Mouse (Mus musculus): ENCODE data around the gene Crtap. TPM values are rescaled to one million over a fixed set of nuclear protein-coding genes. Genes with fewer than 3 reads are reported as not detected.
A peak's percentile ranks its signal among the peaks of the same experiment; 100 is the strongest.

Gene Crtap
- total and polyA plus RNA-seq, 3 experiments, result 17.8 to 27.7 (median 19.2) TPM

DNA sequence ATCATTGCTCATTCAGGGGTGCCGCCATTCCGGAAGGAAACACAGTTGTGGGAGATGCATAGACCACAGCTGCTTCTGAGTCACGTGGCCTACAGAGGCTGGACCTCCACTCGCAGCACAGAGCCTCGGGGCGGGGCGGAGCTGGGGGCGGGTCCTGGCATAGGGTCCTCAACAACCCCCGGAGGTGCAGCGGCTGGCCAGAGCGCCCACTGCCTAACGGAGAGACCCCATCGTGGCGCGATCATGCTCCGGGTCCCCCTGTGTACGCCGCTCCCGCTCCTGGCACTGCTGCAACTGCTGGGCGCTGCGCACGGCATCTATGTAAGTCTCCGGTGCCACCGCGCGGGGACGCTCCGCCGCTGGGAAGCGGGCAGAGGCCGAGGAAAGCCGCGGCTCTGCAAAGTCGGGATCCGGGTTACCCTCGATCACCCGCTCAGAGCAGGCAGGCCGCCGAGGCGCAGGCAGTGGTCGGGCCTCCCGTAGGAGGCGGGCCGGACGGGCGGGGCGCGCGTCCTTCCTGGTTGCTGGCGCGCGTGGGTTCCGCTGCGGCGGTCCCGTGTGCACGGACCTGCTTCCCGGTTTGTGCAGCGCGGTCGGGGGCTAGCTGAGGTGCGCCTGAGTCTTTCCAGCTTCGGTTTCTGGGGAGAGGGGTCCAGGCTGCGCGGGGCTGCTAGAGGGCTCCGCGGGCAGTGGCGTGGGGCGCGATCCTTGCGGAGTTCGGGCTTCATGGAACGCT, 10.6 kb upstream of the Crtap start, which contains the start of the genes Glb1 and Tmppe:
Gene Glb1 (plus strand): TSS at position 128 of the 736 bp plus-strand sequence.
Gene Tmppe (plus strand): TSS at position 157 of the 736 bp plus-strand sequence.
- Histone ChIP-seq H3K27ac (ENCODE audit: insufficient read depth, low read depth) (peak within 1 kb of the TSS; percentile 70), H3K9ac (ENCODE audit: insufficient read depth, low read depth) (peak within 1 kb of the TSS; percentile 76), H3K36me3 (replicated peaks in 1 of 2; ENCODE audit: control insufficient read depth in 1 of 2, insufficient read depth in 1 of 2, low read length in 1 of 2) (peaks cover 24 to 27% of the 10 kb centered on the region in 2 experiments), H3K79me2 (replicated peaks; ENCODE audit: control insufficient read depth, extremely low read depth, insufficient read depth, poor library complexity, severe bottlenecking) (peaks cover 39% of the 10 kb centered on the region), H3K4me1 (ENCODE audit: control insufficient read depth in 1 of 2, insufficient read depth in 2 of 2) (peaks cover 2 to 13% of the 10 kb centered on the region in 2 experiments; a peak in 2 of 4 replicates), H3K9me3 (replicated peaks; ENCODE audit: low read length) (no peaks in the 10 kb centered on the region), H3K4me2 (ENCODE audit: insufficient read depth, low read depth, poor library complexity, severe bottlenecking) (peak within 1 kb of the TSS; percentile 86), H3K27me3 (replicated peaks) (no peaks in the 10 kb centered on the region), H3K4me3 (replicated peaks in 1 of 3; ENCODE audit: low read depth in 2 of 3, low read length in 2 of 3, poor library complexity in 1 of 3) (peak within 1 kb of the TSS; percentile 78 to 92 (median 81))
- DNase-seq (ENCODE audit: extremely low read depth), result peak; percentile 92
- in situ Hi-C loops (cut with MboI; ENCODE audit: low pct_ligation_motif_present, low pct_unique_long_range_greater_than_20kb, low sequenced_read_pairs) (no loop called here), dilution Hi-C loops (cut with MboI; ENCODE audit: extremely low pct_ligation_motif_present, extremely low pct_unique_long_range_greater_than_20kb, low sequenced_read_pairs) (no loop called here)
- TF ChIP-seq MAFK (IDR thresholded peaks at IDR 0.05; ENCODE audit: insufficient replicate concordance, low read length) (no peak), BHLHE40 (IDR thresholded peaks at IDR 0.05; ENCODE audit: low read depth, low read length) (peak; percentile 90), ELF1 (IDR thresholded peaks at IDR 0.05; ENCODE audit: low read depth, low read length) (peak; percentile 81), USF1 (IDR thresholded peaks at IDR 0.05; ENCODE audit: low read depth, low read length) (peak; percentile 94), ZMIZ1 (IDR thresholded peaks at IDR 0.05; ENCODE audit: low read depth, low read length) (peak; percentile 78), MYC (IDR thresholded peaks at IDR 0.05; ENCODE audit: low read depth, low read length) (no peak), JUND (conservative IDR thresholded peaks at IDR 0.05; ENCODE audit: low read depth, low read length) (no peak), PAX5 (IDR thresholded peaks at IDR 0.05; ENCODE audit: low read length) (no peak), POLR2A (IDR thresholded peaks at IDR 0.05; ENCODE audit: low read depth, low read length) (peak; percentile 85), ZKSCAN1 (IDR thresholded peaks at IDR 0.05; ENCODE audit: borderline replicate concordance, low read depth, low read length) (no peak), ETS1 (conservative IDR thresholded peaks at IDR 0.05; ENCODE audit: low read depth, low read length) (peak; percentile 67), TCF12 (IDR thresholded peaks at IDR 0.05; ENCODE audit: low read depth, low read length) (peak; percentile 84), MAX (IDR thresholded peaks at IDR 0.05; ENCODE audit: low read length) (peak; percentile 97; the same call in 1 of the 2 replicates), NRF1 (IDR thresholded peaks at IDR 0.05; ENCODE audit: low read depth, low read length) (no peak), POLR2AphosphoS2 (IDR thresholded peaks at IDR 0.05; ENCODE audit: low read depth, low read length) (no peak), MAZ (IDR thresholded peaks at IDR 0.05; ENCODE audit: low read depth, low read length) (no peak), NELFE (IDR thresholded peaks at IDR 0.05; ENCODE audit: low read depth, low read length) (peak; percentile 74; the same call in 1 of the 2 replicates), HCFC1 (IDR thresholded peaks at IDR 0.05; ENCODE audit: low read depth, low read length) (peak; percentile 50; the same call in 1 of the 2 replicates), TBP (conservative IDR thresholded peaks at IDR 0.05; ENCODE audit: low read depth, low read length) (no peak), UBTF (IDR thresholded peaks at IDR 0.05; ENCODE audit: low read depth, low read length) (peak; percentile 35; the same call in 1 of the 2 replicates), MXI1 (IDR thresholded peaks at IDR 0.05; ENCODE audit: low read depth, low read length) (peak; percentile 84; the same call in 1 of the 2 replicates), CTCF (conservative IDR thresholded peaks at IDR 0.05 in 1 of 2, IDR thresholded peaks at IDR 0.05 in 1 of 2; ENCODE audit: low read depth in 2 of 2, low read length in 2 of 2) (peak in 1 of 2 experiments; percentile 38; a peak in 2 of 4 replicates), IRF4 (IDR thresholded peaks at IDR 0.05; ENCODE audit: low read depth, low read length) (peak; percentile 26; the same call in 1 of the 2 replicates), SIN3A (IDR thresholded peaks at IDR 0.05; ENCODE audit: low read length) (peak; percentile 17; the same call in 1 of the 2 replicates), USF2 (conservative IDR thresholded peaks at IDR 0.05; ENCODE audit: low read depth, low read length) (peak; percentile 91)
